Mouse (Mus musculus) neural tube, embryonic 15.5 days (tissue): ENCODE results near the gene Lgals2. TPM values are rescaled to one million over a fixed set of nuclear protein-coding genes. Genes with fewer than 3 reads are reported as not detected.

Source experiments
- ATAC-seq: fragments of 200-750 bp; cut with Nextera tagmentation; 2 replicates; pipeline ENCODE4 v1.8.0; 2017; ENCODE audit warnings: mild to moderate bottlenecking, moderate TSS enrichment, moderate library complexity; ENCODE audit not compliant: low FRiP score
- H3K27ac ChIP-seq: fragments of 300-500 bp; sonication (generic); replicated peaks from 2 replicates; pipeline ENCODE4 v1.5.1; 2015; ENCODE audit warnings: mild to moderate bottlenecking, inconsistent platforms
- H3K27me3 ChIP-seq: fragments of 300-500 bp; sonication (generic); replicated peaks from 2 replicates; pipeline ENCODE4 v1.6.1; 2015; ENCODE audit warnings: inconsistent platforms
- H3K36me3 ChIP-seq: fragments of 300-500 bp; sonication (generic); 2 replicates; pipeline ENCODE4 v1.6.1; 2015; ENCODE audit warnings: inconsistent platforms
- H3K4me1 ChIP-seq: fragments of 300-500 bp; sonication (generic); 2 replicates; pipeline ENCODE4 v1.6.1; 2015; ENCODE audit warnings: inconsistent platforms
- H3K4me2 ChIP-seq: fragments of 300-500 bp; sonication (generic); 2 replicates; pipeline ENCODE4 v1.6.1; 2015; ENCODE audit warnings: inconsistent platforms, mild to moderate bottlenecking, moderate library complexity
- H3K4me3 ChIP-seq: fragments of 300-500 bp; sonication (generic); replicated peaks from 2 replicates; pipeline ENCODE4 v1.5.1; 2015; ENCODE audit warnings: mild to moderate bottlenecking, inconsistent platforms
- H3K9ac ChIP-seq: fragments of 300-500 bp; sonication (generic); replicated peaks from 2 replicates; pipeline ENCODE4 v1.6.1; 2015; ENCODE audit warnings: mild to moderate bottlenecking, inconsistent platforms
- H3K9me3 ChIP-seq: fragments of 300-500 bp; sonication (generic); replicated peaks from 2 replicates; pipeline ENCODE4 v1.6.1; 2016; ENCODE audit warnings: inconsistent platforms
- WGBS: fragments of 180-500 bp; shearing (Covaris S2); methylation state at CpG from one replicate; pipeline ENCODE4 v1.1.7; 2015; ENCODE audit warnings: mixed read lengths; 5-methylcytosine and 5-hydroxymethylcytosine counted together
- polyA plus RNA-seq: library from polyadenylated mRNA; unstranded; fragments of >200 nt; fragmentation: Nextera tagmentation; extraction: Ambion mirVana; gene quantifications from 2 replicates; pipeline ENCODE4 v1.2.1, GENCODE M21; 2015

Lgals2 gene
- polyA plus RNA-seq, 1 experiment from 2014 or later: not detected

DNA sequence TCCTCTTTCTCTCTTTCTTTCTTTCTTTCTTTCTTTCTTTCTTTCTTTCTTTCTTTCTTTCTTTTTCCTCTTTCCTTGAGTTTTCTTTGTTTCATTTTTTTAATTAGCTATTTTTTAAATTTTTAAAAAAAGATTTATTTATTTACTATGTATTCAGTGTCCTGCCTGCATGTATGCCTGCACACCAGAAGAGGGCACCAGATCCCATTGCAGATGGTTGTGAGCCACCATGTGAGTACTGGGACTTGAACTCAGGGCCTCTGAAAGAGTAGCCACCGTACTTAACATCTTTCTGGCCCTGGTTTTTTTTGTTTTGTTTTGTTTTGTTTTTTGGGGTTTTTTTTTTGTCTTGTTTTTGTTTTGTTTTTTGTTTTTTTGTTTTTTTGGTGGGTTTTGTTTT lies 25.7 kb downstream of the Lgals2 start:
- Histone ChIP-seq H3K4me3 (no peak overlapping the region), H3K27me3 (peaks cover 22% of the 10 kb centered on the region), H3K36me3 (no peaks in the 10 kb centered on the region), H3K27ac (no peak overlapping the region), H3K9me3 (no peaks in the 10 kb centered on the region), H3K4me2 (no peak overlapping the region), H3K4me1 (peaks cover 30% of the 10 kb centered on the region), H3K9ac (no peak overlapping the region)
- 95% methylated on average over 1 of the region's 1 CpGs for WGBS
- ATAC-seq: no peak

DNA sequence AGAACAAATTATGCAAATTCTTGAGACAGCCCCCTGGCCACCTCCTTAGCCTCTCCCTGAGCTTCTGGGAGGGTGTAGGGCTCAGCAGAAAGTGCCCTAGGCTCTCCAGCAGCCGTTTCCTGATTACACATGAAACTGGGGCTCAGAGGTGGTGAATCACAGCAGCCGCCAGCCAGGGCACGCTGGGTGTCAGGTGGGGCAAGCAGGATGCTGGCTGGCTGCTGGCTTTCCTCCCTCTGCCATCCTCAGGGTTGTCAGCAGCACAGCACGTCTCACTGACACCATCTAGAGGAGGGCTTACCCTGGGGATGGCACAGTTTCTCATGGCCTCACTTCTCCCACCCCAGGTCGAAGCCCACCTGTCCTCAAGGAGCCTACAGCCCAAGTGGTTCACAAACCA lies 27.0 kb downstream of the Lgals2 start:
- Histone ChIP-seq H3K27me3 (peaks cover 22% of the 10 kb centered on the region), H3K9ac (0 out of 2 replicates have a peak overlapping the region, but pooled peaks have one; percentile 28), H3K4me3 (no peak overlapping the region), H3K4me2 (no peak overlapping the region), H3K9me3 (no peaks in the 10 kb centered on the region), H3K27ac (no peak overlapping the region), H3K4me1 (peaks cover 23% of the 10 kb centered on the region), H3K36me3 (no peaks in the 10 kb centered on the region)
- 18% methylated on average over 5 of the region's 5 CpGs for WGBS
- no peak for ATAC-seq

DNA sequence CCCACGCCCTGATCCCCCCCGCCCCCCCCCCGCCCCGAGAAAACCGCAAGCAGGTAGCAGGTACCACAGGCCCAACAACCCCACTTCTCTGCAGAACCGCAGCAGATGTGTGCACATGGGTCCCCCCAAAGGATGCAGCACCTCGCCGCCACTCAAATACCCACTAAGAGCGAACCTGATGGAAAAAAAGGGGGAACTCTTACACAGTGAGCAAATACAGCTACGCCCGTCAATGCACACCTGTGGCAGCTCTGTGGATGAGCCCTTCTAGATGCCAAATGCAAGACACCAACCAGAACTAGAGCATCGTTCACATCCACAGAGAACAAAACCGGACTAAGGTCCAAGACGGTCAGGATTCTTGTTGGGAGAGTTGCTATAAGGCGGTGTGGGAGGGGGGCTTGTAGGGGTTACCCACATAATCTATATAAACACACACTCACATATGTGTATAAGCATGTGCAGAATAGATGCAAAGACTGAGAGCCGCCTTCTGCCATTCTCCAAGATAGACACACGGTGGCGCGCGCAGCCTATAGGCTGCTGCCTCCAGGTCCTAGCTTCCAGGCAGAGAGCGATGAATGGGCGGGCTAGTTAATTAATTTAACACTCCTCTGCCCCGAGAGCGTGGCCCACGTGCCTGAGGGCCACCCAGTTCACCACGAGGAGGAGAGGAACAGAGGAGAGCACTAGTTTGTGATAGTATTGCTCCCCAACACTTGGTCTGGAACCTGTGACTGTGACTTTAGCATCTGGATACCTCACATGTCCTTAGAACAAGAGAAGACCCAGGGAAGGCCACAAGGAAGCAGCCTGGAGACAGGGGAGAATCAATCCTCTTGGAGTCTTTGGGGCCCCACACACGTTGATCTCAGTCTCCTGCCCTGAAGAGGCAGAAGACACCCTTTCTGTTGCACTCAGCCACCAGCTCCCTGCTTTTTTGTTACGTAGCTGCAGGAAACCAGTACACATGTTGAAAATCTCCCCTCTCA lies 28.8 kb downstream of the Lgals2 start:
- WGBS: 24% methylated on average over 28 of the region's 28 CpGs
- peaks cover 10% of the 10 kb centered on the region for H3K4me1 ChIP-seq
- no peak overlapping the region for H3K9ac ChIP-seq
- no peak overlapping the region for H3K27ac ChIP-seq
- H3K4me3 ChIP-seq: no peak overlapping the region
- peak; percentile 72 for ATAC-seq
- no peaks in the 10 kb centered on the region for H3K9me3 ChIP-seq
- H3K4me2 ChIP-seq: no peak overlapping the region
- H3K27me3 ChIP-seq: peaks cover 22% of the 10 kb centered on the region
- H3K36me3 ChIP-seq: no peaks in the 10 kb centered on the region

DNA sequence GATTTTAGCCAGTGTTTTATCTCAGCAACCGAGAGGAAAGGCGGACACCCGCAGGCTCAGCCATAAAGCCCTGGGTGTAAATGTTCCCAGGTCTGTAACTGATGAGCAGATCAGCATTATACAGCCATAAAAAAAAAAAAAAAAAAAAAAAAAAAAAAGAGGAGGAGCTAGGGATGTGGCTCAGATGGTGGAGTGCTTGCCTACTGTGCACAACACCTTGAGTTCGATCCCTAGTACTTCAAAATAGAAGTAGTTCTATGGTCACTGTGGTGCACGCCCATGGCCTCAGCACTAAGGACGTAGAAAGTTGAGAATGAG lies 39.3 kb downstream of the Lgals2 start:
- Histone ChIP-seq H3K4me1 (0 out of 2 replicates have a peak, but pooled peaks cover 6% of the 10 kb centered on the region), H3K27me3 (no peaks in the 10 kb centered on the region), H3K4me2 (no peak overlapping the region), H3K9ac (no peak overlapping the region), H3K36me3 (no peaks in the 10 kb centered on the region), H3K4me3 (no peak overlapping the region), H3K9me3 (no peaks in the 10 kb centered on the region), H3K27ac (no peak overlapping the region)
- WGBS: 48% methylated on average over 6 of the region's 6 CpGs
- ATAC-seq: no peak

DNA sequence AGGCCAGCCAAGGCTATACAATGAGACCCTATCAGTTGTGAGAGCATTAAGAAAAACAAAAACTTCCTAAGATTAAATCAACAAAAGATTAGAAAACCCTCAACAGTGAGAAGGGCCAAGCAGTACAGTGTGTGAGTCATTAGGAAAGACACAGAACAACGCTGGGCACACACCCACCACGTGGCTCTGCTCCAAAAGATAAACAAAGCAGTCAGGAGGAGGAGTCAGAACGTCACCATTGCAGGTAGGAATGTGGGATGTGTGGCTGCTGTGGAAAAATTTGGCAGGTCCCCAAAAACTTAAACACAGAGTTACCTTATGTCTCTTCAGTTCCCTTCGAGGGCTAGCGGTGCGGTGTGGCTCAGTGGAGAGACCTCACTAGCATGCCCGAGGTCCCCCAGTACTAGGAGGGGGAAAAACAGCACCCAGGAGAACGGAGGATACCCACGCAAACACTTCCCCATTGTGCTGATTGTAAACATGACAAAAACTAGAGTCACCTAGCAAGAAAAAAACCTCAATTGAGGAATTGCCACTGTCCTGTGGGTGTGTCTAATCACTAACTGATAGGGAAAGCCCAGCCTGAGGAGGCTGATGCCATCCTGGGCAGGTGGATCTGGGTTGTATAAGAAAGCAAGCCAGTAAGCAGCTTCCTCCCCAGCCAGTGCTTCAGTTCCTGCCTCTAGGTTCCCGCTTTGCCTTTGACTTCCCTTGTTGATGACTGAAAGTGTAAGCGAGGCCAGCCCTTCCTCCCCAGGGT lies 39.8 kb downstream of the Lgals2 start:
- H3K27ac ChIP-seq: no peak overlapping the region
- 39% methylated on average over 11 of the region's 11 CpGs for WGBS
- no peak overlapping the region for H3K9ac ChIP-seq
- H3K36me3 ChIP-seq: no peaks in the 10 kb centered on the region
- ATAC-seq: no peak
- H3K9me3 ChIP-seq: no peaks in the 10 kb centered on the region
- H3K4me1 ChIP-seq: 0 out of 2 replicates have a peak, but pooled peaks cover 6% of the 10 kb centered on the region
- H3K4me2 ChIP-seq: no peak overlapping the region
- H3K27me3 ChIP-seq: no peaks in the 10 kb centered on the region
- H3K4me3 ChIP-seq: no peak overlapping the region

DNA sequence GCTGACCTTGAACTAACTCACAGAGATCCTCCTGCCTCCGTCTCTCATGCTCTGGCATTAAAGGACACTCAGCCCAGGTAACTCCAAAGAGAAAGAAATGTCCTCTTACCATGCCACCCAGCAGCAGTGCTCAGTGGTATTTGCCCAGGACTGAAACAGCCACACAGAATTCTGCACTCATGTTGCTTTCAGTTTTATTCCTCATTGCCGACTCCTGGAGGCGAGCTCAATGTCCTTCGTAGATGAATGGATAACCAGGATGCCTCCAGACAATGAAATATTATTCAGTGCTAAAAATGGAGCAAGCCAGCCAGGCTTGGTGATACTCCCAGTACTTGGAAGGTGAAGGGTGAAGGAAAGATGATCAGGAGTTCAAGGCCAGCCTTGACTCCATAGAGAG lies 41.7 kb downstream of the Lgals2 start:
- H3K27me3 ChIP-seq: no peaks in the 10 kb centered on the region
- no peaks in the 10 kb centered on the region for H3K9me3 ChIP-seq
- no peak overlapping the region for H3K4me2 ChIP-seq
- H3K27ac ChIP-seq: no peak overlapping the region
- 87% methylated on average over 4 of the region's 4 CpGs for WGBS
- H3K4me3 ChIP-seq: no peak overlapping the region
- H3K4me1 ChIP-seq: 0 out of 2 replicates have a peak, but pooled peaks cover 6% of the 10 kb centered on the region
- H3K36me3 ChIP-seq: no peaks in the 10 kb centered on the region
- ATAC-seq: no peak
- H3K9ac ChIP-seq: no peak overlapping the region

DNA sequence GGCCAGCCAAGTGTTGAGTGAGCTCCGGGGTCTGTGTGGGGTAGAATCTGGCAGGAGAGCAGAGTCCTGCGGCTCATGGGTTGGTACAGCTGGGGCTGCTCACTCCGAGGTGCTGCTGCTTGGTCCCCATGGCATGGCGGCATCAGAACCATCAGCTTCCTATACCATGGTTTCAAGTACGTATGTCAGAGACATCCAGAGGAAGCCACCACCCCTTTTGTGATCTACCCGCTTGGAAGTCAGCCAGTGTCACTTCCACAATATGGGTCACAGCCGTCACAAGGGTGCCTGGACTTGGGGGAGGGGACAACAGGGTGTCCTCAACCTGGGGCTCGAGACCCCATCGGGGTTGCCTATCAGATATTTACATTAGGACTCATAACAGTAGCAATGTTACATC lies 45.2 kb downstream of the Lgals2 start:
- 68% methylated on average over 9 of the region's 9 CpGs for WGBS
- Histone ChIP-seq H3K4me3 (no peak overlapping the region), H3K9ac (no peak overlapping the region), H3K4me1 (no peaks in the 10 kb centered on the region), H3K36me3 (no peaks in the 10 kb centered on the region), H3K4me2 (no peak overlapping the region), H3K27me3 (0 out of 2 replicates have a peak, but pooled peaks cover 3% of the 10 kb centered on the region), H3K9me3 (no peaks in the 10 kb centered on the region), H3K27ac (no peak overlapping the region)
- ATAC-seq: no peak

DNA sequence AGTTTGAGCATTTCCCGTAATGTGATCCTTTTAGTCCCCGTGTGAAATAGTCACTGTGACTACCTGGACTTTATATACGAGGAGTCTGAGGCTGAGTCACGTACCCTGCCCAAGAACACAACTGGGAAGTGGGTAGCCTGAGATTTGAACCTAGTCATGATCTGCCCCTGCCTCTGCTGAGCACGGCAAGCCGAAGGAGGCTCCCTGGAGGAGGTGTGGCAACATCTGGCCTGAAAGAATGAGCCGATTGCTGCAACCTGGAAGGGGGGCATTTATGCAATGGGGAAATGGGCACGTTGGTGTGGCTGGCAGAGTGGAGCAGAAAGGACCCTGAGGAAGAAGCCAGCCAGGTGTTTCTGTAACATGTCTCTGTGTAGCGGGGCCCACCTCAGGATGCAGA lies 45.6 kb downstream of the Lgals2 start:
- ATAC-seq: no peak
- Histone ChIP-seq H3K9ac (no peak overlapping the region), H3K4me2 (no peak overlapping the region), H3K4me1 (no peaks in the 10 kb centered on the region), H3K27me3 (0 out of 2 replicates have a peak, but pooled peaks cover 7% of the 10 kb centered on the region), H3K4me3 (no peak overlapping the region), H3K27ac (no peak overlapping the region), H3K9me3 (no peaks in the 10 kb centered on the region), H3K36me3 (no peaks in the 10 kb centered on the region)
- WGBS: 62% methylated on average over 9 of the region's 9 CpGs

DNA sequence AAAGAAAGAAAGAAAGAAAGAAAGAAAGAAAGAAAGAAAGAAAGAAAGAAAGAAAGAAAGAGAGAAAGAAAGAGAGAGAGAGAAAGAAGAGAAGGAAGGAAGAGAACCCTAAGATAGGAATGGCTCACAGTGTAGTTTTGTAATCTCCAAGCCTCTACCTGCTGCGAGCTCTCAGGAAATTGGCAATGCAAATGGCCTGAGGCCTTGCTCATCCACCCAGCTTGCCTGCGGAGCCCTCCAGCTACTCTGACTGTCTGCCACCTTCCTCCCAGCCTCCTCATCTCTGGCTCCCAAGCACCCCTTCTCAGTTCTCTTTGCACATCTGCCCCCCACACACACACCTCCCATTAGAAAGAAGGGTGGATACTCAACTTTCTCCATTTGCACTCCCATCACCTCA lies 46.3 kb downstream of the Lgals2 start:
- Histone ChIP-seq H3K9ac (no peak overlapping the region), H3K4me2 (no peak overlapping the region), H3K36me3 (no peaks in the 10 kb centered on the region), H3K27ac (no peak overlapping the region), H3K4me3 (no peak overlapping the region), H3K27me3 (peaks cover 11% of the 10 kb centered on the region), H3K4me1 (peaks cover 4% of the 10 kb centered on the region; the same call in 1 of the 2 replicates), H3K9me3 (no peaks in the 10 kb centered on the region)
- ATAC-seq: no peak
- 81% methylated on average over 2 of the region's 2 CpGs for WGBS

DNA sequence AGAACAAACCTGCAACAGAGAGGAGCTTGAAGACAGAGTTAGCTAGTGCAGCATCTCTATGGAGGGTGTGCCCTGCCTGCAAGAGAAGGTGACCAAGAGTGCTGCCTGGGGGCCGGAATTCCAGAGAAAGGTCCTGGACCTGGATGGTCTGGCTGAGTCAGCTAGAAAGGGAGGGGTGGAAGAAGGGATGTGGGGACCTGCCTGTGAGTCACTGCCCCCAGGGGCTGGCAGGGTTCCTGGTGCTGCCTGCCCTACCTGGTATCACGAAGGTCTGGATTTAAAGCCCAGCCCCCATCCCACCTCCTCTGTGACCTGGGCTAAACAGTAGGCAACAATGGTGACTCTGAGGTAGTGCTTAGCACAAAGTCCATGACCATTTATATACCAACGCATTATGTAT lies 48.2 kb downstream of the Lgals2 start:
- Histone ChIP-seq H3K27me3 (peaks cover 29% of the 10 kb centered on the region), H3K4me1 (peaks cover 22% of the 10 kb centered on the region), H3K27ac (no peak overlapping the region), H3K4me2 (no peak overlapping the region), H3K4me3 (no peak overlapping the region), H3K9me3 (no peaks in the 10 kb centered on the region), H3K36me3 (no peaks in the 10 kb centered on the region), H3K9ac (no peak overlapping the region)
- no peak for ATAC-seq
- 93% methylated on average over 3 of the region's 3 CpGs for WGBS

DNA sequence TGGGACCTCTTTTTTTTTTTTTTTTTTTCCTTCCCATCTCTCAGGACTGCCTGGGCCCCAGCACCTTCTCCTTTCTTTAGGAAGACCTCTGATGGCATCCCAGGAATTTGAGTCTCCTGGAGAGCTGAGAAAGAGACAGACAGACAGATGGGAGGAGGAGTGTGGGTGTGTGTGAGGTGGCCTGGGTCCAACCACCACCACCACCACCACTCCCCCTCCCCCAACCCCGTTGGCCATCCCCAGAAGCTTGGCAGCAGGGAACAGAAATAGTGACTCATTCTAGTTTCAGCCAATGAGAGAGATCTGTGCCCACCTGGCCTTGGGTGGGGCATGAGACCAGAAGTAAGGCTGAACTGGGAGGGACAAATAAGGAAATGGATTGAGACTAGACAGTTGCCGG lies 48.7 kb downstream of the Lgals2 start:
- Histone ChIP-seq H3K36me3 (no peaks in the 10 kb centered on the region), H3K27ac (no peak overlapping the region), H3K9me3 (no peaks in the 10 kb centered on the region), H3K4me3 (no peak overlapping the region), H3K4me1 (peaks cover 27% of the 10 kb centered on the region), H3K4me2 (no peak overlapping the region), H3K27me3 (peaks cover 34% of the 10 kb centered on the region), H3K9ac (no peak overlapping the region)
- 57% methylated on average over 2 of the region's 2 CpGs for WGBS
- ATAC-seq: no peak

DNA sequence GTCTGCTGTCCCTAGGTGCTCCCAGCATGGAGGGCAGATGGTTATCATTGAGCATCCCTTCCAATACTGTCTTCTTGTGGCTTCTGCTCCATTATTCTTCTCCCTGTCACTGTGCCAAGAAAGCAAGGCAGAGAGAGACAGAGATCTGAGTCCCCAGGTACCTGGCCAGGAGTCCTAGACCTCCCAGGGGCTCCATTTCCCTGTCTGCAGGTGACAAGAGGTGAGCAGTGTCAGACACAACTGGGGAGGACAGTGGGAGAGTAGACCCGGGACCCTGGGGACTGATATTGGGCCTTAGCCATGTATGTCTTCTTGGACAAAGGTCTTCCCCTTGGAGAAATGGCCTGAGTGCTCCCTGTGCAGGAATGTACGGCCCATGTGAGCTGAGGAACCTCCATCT lies 50.0 kb downstream of the Lgals2 start:
- Histone ChIP-seq H3K27ac (no peak overlapping the region), H3K4me2 (no peak overlapping the region), H3K27me3 (peaks cover 47% of the 10 kb centered on the region), H3K4me1 (peaks cover 29% of the 10 kb centered on the region), H3K36me3 (no peaks in the 10 kb centered on the region), H3K4me3 (no peak overlapping the region), H3K9me3 (no peaks in the 10 kb centered on the region), H3K9ac (no peak overlapping the region)
- 79% methylated on average over 2 of the region's 2 CpGs for WGBS
- no peak for ATAC-seq
